Mouse (Mus musculus) cerebellum, adult 2 months (tissue): ENCODE results near the gene Clic4. TPM values are rescaled to one million over a fixed set of nuclear protein-coding genes. Genes with fewer than 3 reads are reported as not detected.

ENCODE experiments used
- DNase-seq, 2 experiments: peaks; one replicate each; pipeline ENCODE4 v3.0.0; 2021
- H3K27ac ChIP-seq: fragments of 200-500 bp; 2 replicates; pipeline ENCODE4 v1.5.1; 2012; ENCODE audit warnings: low read length, control low read depth, inconsistent platforms; ENCODE audit not compliant: insufficient read depth
- H3K27me3 ChIP-seq: fragments of 200-500 bp; 2 replicates; pipeline ENCODE4 v1.6.1; 2012; ENCODE audit warnings: inconsistent platforms, mild to moderate bottlenecking, low read length, moderate library complexity; ENCODE audit not compliant: control insufficient read depth, insufficient read depth
- H3K4me1 ChIP-seq: fragments of 200-500 bp; 2 replicates; pipeline ENCODE4 v1.6.1; 2011; ENCODE audit warnings: low read length; ENCODE audit not compliant: control insufficient read depth, insufficient read depth
- H3K4me3 ChIP-seq: fragments of 200-500 bp; replicated peaks from 2 replicates; pipeline ENCODE3; 2011; ENCODE audit warnings: mild to moderate bottlenecking, low read depth, low read length, control low read depth; ENCODE audit not compliant: insufficient read depth
- CTCF ChIP-seq: fragments of 200-500 bp; IDR thresholded peaks from 2 replicates; pipeline ENCODE4 v1.5.1; 2011; ENCODE audit warnings: low read depth, mild to moderate bottlenecking, control low read depth, low read length, moderate library complexity, borderline replicate concordance; ENCODE audit not compliant: insufficient read depth
- POLR2A ChIP-seq: fragments of 200-500 bp; IDR thresholded peaks from 2 replicates; pipeline ENCODE4 v1.6.1; 2011; ENCODE audit warnings: low read length, control low read depth, borderline replicate concordance; ENCODE audit not compliant: insufficient read depth
- WGBS: fragments of 180-500 bp; shearing (Covaris S2); methylation state at CpG from one replicate; pipeline ENCODE4 v1.1.7; 2018; 5-methylcytosine and 5-hydroxymethylcytosine counted together
- polyA plus RNA-seq: library from polyadenylated mRNA; depleted of rRNA; stranded (reverse); fragments of >200 nt; gene quantifications from 2 replicates; pipeline ENCODE4 v1.2.3, GENCODE M21; 2012

Gene Clic4
- polyA plus RNA-seq, 1 experiment = 98.4 TPM

DNA sequence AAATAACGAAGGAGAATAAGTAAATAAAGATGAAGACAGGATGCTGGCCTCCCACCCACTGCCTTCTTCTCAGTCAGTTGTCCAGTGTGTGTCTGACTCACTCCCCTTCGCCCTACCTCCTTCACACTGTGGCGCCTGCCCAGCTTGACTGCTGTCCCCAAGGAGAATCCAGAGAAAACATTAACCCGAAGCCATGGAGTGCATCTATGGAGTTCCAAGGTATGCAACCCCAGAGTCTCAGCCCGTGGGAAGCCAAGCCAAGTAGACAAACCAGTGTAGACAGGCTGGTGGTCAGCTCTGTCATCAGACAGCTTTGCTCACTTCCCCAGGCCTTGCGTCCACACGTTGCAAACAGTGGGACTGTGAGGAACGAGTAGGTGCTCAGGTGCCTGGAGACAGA is 37.8 kb upstream of the Clic4 start:
- no peak overlapping the region for H3K27ac ChIP-seq
- 83% methylated on average over 8 of the region's 8 CpGs for WGBS
- no peaks in the 10 kb centered on the region for H3K27me3 ChIP-seq
- no peaks in the 10 kb centered on the region for H3K4me1 ChIP-seq
- no peak for DNase-seq
- H3K4me3 ChIP-seq = no peak overlapping the region
- TF ChIP-seq POLR2A (no peak), CTCF (no peak)

DNA sequence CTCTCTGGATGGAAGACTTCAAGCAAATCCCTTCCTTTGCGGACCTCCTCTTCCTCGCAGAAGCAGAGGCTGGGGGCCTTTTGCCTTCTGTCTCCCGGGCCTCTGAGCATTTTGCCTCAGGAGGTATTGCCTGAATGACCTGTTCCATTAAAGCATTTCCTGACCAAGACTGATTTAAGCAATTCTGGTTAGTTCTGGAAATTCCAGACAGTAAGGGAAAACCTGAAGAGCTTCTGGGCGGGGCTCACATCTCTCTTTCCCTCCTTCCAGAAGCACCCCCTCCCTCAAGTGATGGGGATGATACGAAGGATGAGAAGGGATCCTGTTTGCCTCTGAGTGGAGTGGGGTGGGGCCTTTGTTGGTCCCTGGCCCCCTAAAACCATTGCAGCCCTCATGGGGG is 37.1 kb upstream of the Clic4 start:
- Histone ChIP-seq H3K4me3 (no peak overlapping the region), H3K27me3 (no peaks in the 10 kb centered on the region), H3K27ac (no peak overlapping the region), H3K4me1 (no peaks in the 10 kb centered on the region)
- no peak for DNase-seq
- TF ChIP-seq POLR2A (no peak), CTCF (no peak)
- WGBS = 79% methylated on average over 5 of the region's 5 CpGs

DNA sequence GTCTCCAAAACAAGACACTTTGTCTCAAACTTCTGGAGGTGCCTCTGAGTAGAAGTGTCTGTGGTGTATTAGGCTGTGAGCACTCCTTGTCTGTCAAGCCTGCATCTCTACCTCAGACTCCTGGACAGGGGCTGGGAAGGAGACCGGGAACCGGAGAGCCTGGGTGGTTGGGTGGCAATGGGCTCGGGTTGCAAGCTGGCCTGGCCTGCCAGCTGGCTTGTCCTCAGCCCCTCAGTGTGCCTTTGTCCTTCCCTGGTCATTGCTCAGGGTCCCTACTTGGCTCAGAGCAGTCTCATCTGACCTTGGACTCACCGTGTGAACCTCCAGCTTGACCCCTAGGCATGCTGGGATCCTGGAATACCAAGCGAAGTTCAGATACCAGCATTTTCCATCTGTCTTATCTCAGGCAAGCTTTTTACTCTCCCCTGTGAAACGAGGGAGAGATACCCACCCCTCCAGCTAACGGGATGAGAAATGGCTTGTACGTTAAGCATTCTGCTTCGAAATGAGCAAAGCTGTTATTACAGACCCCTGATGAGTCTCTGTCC is 36.6 kb upstream of the Clic4 start:
- TF ChIP-seq POLR2A (no peak), CTCF (no peak)
- H3K4me3 ChIP-seq = no peak overlapping the region
- H3K4me1 ChIP-seq = no peaks in the 10 kb centered on the region
- 52% methylated on average over 9 of the region's 9 CpGs for WGBS
- DNase-seq = no peak
- H3K27me3 ChIP-seq = no peaks in the 10 kb centered on the region
- H3K27ac ChIP-seq = no peak overlapping the region

DNA sequence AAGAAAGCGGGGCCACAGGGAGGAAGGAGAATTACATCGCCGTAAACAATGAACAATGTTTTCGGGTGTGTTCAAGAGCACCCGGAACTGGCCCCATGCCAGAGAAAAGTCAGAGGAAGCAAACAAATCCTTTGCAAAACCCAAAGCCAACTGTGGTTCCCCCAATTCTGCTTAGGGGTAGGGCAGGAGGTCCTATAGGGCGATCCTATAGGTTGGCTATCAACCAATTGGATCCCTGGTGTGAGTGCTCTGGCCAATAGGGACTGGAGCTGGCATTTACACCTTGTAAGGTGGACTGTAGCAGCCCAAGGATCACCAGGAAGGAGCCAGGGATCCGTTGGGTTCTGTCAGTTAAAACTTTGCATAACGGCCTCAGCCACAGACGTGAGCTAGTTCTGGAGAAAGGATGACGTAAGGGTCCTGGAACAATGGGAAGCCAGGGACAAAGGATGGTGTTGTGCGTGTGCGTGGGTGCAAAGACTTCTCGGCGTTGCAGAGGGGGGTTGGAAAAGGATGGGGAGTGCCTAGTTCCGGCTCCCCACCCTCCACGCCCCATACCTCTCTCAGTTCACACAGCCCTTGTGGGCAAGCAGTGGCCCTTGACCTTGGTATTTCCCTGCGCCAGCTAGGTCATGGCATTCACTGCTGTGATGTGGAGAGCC is 34.5 kb upstream of the Clic4 start:
- TF ChIP-seq CTCF = no peak
- TF ChIP-seq POLR2A = no peak
- DNase-seq = no peak
- Histone ChIP-seq H3K27ac (no peak overlapping the region; the same call in 1 of the 2 replicates), H3K4me3 (no peak overlapping the region), H3K27me3 (no peaks in the 10 kb centered on the region), H3K4me1 (no peaks in the 10 kb centered on the region)
- 45% methylated on average over 17 of the region's 17 CpGs for WGBS

DNA sequence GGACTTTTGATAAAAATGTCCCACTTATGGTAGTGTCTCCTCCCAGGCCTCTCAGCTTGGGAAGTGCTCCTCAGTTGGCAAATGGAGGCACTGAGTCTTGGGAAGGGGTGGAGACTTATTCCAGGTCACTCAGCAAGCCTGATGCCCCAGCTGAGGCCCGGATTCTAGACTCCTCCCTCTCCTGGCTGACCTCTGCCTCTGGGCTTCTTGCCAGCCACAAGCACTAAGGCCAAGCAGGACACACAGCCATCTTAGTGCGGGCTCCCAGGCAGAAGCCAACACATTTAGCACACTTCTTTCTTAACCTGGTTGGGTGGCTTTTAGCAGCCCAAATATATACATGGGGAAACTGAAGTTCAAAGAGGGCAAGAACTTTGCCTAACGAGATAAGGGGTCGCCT is 33.9 kb upstream of the Clic4 start:
- no peak for TF ChIP-seq CTCF
- TF ChIP-seq POLR2A = no peak
- WGBS = 38% methylated on average over 4 of the region's 4 CpGs
- DNase-seq = peak in 1 of 2 experiments; percentile 35
- Histone ChIP-seq H3K4me1 (no peaks in the 10 kb centered on the region), H3K27me3 (no peaks in the 10 kb centered on the region), H3K4me3 (no peak overlapping the region), H3K27ac (no peak overlapping the region; the same call in 1 of the 2 replicates)

DNA sequence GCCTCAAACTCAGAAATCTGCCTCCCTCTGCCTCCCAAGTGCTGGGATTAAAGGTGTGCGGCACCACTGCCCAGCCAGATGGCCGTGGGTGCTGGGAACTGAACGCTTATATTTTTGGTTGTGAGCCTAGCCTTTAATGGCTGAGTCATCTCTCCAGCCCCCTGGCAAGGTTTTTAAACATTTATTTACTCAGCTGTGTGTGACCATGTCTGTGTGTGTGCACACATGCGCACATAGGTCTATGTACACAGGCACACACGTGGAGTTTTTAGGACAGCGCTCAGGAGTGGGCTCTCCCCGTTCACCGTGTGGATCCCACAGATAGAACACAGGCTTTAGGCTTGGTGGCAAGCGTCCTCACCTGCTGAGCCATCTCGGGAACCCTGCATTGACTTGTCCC is 29.6 kb upstream of the Clic4 start:
- WGBS = 75% methylated on average over 10 of the region's 10 CpGs
- Histone ChIP-seq H3K27me3 (no peaks in the 10 kb centered on the region), H3K27ac (no peak overlapping the region), H3K4me1 (no peaks in the 10 kb centered on the region), H3K4me3 (no peak overlapping the region)
- TF ChIP-seq CTCF (no peak), POLR2A (no peak)
- no peak for DNase-seq

DNA sequence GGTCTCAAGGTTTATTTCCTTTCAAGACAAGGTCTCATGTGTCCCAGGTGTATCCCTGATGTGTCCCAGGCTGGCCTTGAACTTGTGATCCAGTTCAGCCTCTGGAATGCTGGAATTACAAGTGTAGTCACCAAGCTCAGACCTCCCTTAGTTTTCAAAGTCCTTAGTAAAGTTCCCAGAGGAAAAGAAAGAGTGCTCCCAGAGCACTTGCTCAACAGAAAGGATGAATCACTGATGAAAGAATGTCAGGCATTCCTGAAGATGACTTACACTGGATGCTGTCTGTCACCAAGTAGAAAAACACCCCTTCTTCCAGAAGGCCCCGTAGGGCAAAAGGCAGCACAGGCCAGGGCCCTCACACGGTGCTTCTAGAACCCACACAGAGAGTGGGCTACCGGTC is 28.6 kb upstream of the Clic4 start:
- WGBS = 81% methylated on average over 3 of the region's 3 CpGs
- H3K4me1 ChIP-seq = no peaks in the 10 kb centered on the region
- H3K27ac ChIP-seq = no peak overlapping the region
- H3K27me3 ChIP-seq = no peaks in the 10 kb centered on the region
- no peak overlapping the region for H3K4me3 ChIP-seq
- no peak for DNase-seq
- TF ChIP-seq CTCF (no peak), POLR2A (no peak)
